Mouse (Mus musculus) spleen, adult 2 months (tissue): ENCODE data around the gene Avpi1. TPM values are rescaled to one million over a fixed set of nuclear protein-coding genes. Genes with fewer than 3 reads are reported as not detected.

ENCODE experiments used
- DNase-seq, 2 experiments: peaks; one replicate each; pipeline versions ENCODE4 v3.0.0 to v3.0.0-alpha.2; 2012 to 2021; ENCODE audit warnings: low spot score in 2 of 2, low read depth in 1 of 2
- H3K27ac ChIP-seq: fragments of 200-500 bp; 2 replicates; pipeline ENCODE4 v1.5.1; 2012; ENCODE audit warnings: low read length, inconsistent platforms; ENCODE audit not compliant: insufficient read depth
- H3K27me3 ChIP-seq: fragments of 200-500 bp; 2 replicates; pipeline ENCODE4 v1.6.1; 2012; ENCODE audit warnings: mild to moderate bottlenecking, moderate library complexity, low read length, inconsistent platforms; ENCODE audit not compliant: control insufficient read depth, insufficient read depth
- H3K36me3 ChIP-seq: fragments of 200-500 bp; 2 replicates; pipeline ENCODE4 v1.6.1; 2012; ENCODE audit warnings: mild to moderate bottlenecking, low read length, inconsistent platforms; ENCODE audit not compliant: control insufficient read depth, insufficient read depth
- H3K4me1 ChIP-seq: fragments of 200-500 bp; 2 replicates; pipeline ENCODE4 v1.6.1; 2011; ENCODE audit warnings: inconsistent platforms; ENCODE audit not compliant: control insufficient read depth, insufficient read depth, insufficient read length
- H3K4me3 ChIP-seq: fragments of 200-500 bp; 2 replicates; pipeline ENCODE4 v1.5.1; 2011; ENCODE audit warnings: mild to moderate bottlenecking, inconsistent platforms; ENCODE audit not compliant: insufficient read depth, insufficient read length; ENCODE audit errors: extremely low read depth
- CTCF ChIP-seq: fragments of 200-500 bp; IDR thresholded peaks from 2 replicates; pipeline ENCODE4 v1.5.1; 2011; ENCODE audit warnings: mild to moderate bottlenecking, inconsistent platforms; ENCODE audit not compliant: insufficient read depth, insufficient read length, insufficient replicate concordance; ENCODE audit errors: extremely low read depth
- POLR2A ChIP-seq: fragments of 200-500 bp; IDR thresholded peaks from 2 replicates; pipeline ENCODE4 v1.6.1; 2011; ENCODE audit warnings: low read depth, low read length, inconsistent platforms
- WGBS: fragments of 180-500 bp; shearing (Covaris S2); methylation state at CpG from one replicate; pipeline ENCODE4 v1.1.7; 2018; 5-methylcytosine and 5-hydroxymethylcytosine counted together
- polyA plus RNA-seq: library from polyadenylated mRNA; depleted of rRNA; stranded (reverse); fragments of >200 nt; gene quantifications from 2 replicates; pipeline ENCODE4 v1.2.3, GENCODE M21; 2012

The Avpi1 gene
- polyA plus RNA-seq, 1 experiment: 13.4 TPM

DNA sequence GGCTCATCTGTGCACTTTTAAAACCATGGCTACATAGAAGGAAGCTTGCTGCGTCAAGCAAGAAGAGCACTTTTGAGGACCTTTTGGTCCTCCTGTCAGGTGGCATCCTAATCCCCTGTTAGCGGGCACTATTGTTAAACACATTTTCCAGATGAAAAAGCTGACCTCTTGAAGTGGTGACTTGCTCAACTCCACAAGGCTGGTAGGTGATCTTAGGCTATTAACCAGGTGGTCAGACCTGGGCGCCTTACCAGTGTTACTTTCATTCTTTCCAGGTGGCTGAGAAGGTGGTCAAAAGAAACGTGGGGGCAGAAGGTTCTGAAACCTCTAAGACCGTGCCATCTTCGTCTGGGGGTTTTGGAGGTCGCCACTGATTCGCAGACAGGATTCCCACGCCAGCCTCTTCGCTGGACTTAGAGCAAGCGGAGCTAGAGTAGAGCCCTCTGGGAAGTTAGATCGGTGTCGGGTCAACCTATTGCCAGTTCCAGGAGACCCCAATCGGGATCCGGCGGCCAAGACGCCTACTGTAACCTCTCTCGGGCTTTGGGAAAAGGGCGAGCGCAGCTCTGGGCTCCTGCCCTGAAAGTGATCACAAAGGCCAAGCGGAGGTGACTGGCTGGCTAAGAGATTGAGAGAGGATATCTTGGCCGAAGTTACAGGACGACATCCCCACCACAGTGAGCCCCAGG lies 663 bp downstream of the Avpi1 start:
- no peaks in the 10 kb centered on the region for H3K27me3 ChIP-seq
- no peak for DNase-seq
- H3K27ac ChIP-seq: peak overlapping the region; percentile 76
- no peak for TF ChIP-seq CTCF
- H3K4me1 ChIP-seq: peaks cover 8% of the 10 kb centered on the region; the same call in 1 of the 2 replicates
- peak overlapping the region; percentile 71 for H3K4me3 ChIP-seq
- no peaks in the 10 kb centered on the region for H3K36me3 ChIP-seq
- 11% methylated on average over 23 of the region's 23 CpGs for WGBS

DNA sequence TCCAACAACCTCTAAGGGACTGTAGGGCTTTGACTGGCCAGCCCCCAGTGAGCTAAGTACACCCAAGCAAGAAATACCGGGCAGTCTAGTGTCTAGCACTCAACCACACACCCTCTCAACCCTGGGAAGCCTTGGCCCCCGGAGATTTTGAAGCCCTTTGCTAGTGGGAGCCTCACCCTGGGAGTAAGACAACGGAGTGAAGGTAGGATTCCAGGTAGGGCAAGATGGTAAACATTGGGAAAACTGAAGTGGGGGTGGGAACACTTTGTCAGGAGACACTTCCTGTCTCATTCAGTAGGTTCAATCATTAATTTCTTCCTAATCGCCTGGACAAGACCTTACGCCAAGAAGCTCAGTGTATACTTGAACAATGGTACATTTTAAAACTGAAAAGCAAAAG lies 1.8 kb downstream of the Avpi1 start:
- 95% methylated on average over 5 of the region's 5 CpGs for whole genome bisulfite sequencing
- Histone ChIP-seq H3K4me3 (no peak overlapping the region), H3K36me3 (0 out of 2 replicates have a peak, but pooled peaks cover 2% of the 10 kb centered on the region), H3K27ac (no peak overlapping the region), H3K27me3 (no peaks in the 10 kb centered on the region), H3K4me1 (peaks cover 8% of the 10 kb centered on the region; the same call in 1 of the 2 replicates)
- TF ChIP-seq POLR2A (no peak), CTCF (no peak)
- DNase-seq: no peak

DNA sequence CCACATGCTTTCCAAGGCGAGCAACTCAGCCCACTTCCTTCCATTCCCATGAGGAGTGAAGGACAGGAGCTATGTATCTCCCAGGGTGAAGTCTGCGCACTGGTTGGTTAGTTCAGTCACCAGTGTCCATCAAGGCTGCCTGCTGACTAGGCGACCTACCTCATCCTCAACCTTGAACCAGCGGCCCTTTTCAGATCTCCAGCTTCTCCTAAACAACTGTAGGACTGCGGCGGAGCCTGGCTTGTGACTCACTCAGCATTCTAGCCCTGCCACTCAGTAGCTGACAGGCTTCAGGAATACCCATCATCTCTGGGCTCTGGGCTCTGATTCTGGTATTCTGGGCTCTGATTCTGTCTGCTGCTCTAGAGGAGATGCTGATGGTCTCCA lies 2.6 kb downstream of the Avpi1 start:
- no peak overlapping the region for H3K4me3 ChIP-seq
- 91% methylated on average over 6 of the region's 6 CpGs for WGBS
- no peak for DNase-seq

DNA sequence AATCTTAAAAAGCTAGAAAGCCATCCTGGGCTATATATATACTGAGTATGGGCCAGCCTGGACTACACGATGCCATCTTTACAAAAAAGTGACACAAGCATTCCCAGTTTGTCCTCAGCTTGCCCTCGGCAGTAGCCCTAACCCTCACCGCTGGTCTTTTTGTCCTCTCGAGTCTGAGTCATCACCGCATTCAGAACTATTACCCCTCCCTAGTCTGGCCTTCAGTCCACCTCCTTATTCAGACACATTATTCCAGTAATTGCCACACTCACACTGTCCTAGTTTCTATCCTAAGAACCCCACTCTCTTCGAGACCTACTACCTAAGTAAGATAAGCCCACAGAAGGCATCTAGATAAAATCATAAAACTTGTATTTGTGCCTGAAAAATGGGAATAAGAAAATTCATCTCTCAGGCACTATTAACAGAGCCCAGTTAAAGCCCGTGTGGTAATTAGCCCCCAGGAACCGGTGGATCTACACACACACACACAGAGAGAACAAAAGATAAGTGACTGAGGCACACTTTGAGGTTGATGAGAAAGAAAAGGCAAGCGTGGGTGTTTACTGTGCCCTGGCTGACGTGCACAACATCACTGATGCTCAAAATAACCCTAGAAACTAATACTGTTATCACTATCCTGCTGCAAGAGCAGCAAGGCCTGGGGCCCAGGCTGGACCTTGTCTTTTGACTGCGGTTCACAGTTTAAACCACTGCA lies 3.2 kb downstream of the Avpi1 start:
- Histone ChIP-seq H3K4me3 (no peak overlapping the region), H3K27me3 (no peaks in the 10 kb centered on the region), H3K36me3 (peaks cover 11% of the 10 kb centered on the region), H3K27ac (no peak overlapping the region), H3K4me1 (peaks cover 8% of the 10 kb centered on the region; the same call in 1 of the 2 replicates)
- no peak for DNase-seq
- 85% methylated on average over 11 of the region's 11 CpGs for WGBS
- TF ChIP-seq CTCF: no peak
- no peak for TF ChIP-seq POLR2A

More for the DNA sequence above, 2.6 kb downstream of the Avpi1 start:
- Histone ChIP-seq H3K27me3 (no peaks in the 10 kb centered on the region), H3K36me3 (peaks cover 6% of the 10 kb centered on the region), H3K27ac (no peak overlapping the region), H3K4me1 (peaks cover 8% of the 10 kb centered on the region; the same call in 1 of the 2 replicates)
- TF ChIP-seq POLR2A (no peak), CTCF (no peak)

DNA sequence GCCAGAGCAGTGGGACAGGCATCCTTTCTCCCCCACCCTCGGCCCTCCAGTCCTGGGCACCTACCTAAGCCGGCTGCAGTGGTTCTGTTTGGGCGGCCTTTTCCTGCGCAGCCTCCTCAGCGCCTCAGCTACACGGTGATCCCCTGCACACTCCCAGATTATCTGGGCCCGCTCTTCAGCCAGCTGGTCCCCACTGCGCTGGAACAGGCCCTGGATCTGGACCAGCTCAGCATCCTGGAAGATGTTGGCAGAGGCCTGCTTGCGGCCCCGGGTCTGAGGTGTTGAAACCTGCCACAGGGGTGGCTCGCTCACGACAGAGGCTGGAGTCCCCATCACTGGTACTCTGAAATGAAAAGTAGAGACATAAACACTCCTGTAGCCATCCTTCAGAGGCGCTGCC lies 4.2 kb downstream of the Avpi1 start:
- TF ChIP-seq POLR2A: no peak
- TF ChIP-seq CTCF: no peak
- Histone ChIP-seq H3K27ac (no peak overlapping the region), H3K4me1 (peaks cover 5% of the 10 kb centered on the region; the same call in 1 of the 2 replicates), H3K27me3 (no peaks in the 10 kb centered on the region), H3K36me3 (peaks cover 18% of the 10 kb centered on the region), H3K4me3 (no peak overlapping the region)
- WGBS: 87% methylated on average over 13 of the region's 13 CpGs
- no peak for DNase-seq

DNA sequence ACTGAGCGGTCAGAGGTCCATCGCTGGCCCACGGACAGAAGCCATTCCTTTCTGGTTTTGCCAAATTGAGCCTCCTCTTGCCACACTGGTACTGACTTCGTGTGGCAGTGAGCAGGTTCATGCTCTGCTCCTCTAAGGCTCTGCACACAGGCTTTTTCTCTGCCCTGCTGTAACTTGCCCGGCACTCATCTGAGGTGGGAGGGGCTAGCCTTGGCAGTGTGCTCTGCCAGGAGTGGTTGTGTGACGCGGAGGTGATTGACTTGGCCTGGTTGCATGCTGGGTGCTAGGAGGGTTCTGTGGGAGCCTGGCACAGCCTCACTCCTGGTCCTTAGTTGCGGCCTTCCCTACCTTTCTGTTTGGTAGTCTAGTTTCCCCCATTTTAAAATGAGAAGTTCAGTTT lies 8.4 kb downstream of the Avpi1 start:
- 90% methylated on average over 8 of the region's 8 CpGs for WGBS
- H3K27me3 ChIP-seq: no peaks in the 10 kb centered on the region
- peaks cover 23% of the 10 kb centered on the region for H3K36me3 ChIP-seq
- H3K4me1 ChIP-seq: no peaks in the 10 kb centered on the region
- no peak for TF ChIP-seq CTCF
- no peak overlapping the region for H3K27ac ChIP-seq
- no peak for DNase-seq
- no peak overlapping the region for H3K4me3 ChIP-seq

DNA sequence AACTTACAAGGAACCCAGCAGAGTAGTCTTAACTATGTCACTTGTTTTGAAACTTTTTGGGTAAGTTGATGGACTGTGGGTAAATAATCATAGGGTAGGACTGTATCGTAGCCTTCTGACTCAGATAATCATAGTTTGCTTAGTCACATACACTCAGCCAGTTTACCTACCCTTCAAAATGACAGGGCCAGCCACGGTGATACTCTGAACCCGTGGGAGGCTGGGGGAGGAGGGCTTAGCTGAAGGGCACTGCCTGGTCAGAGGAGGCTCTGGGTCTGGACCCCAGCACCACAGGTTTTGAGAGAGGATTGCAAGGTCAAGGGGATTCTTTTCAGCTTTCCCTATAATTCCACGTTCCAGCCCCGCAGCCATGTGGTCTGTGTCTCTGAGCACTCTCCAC lies 10.3 kb downstream of the Avpi1 start:
- H3K4me1 ChIP-seq: no peaks in the 10 kb centered on the region
- H3K27ac ChIP-seq: no peak overlapping the region
- H3K27me3 ChIP-seq: no peaks in the 10 kb centered on the region
- whole genome bisulfite sequencing: 89% methylated on average over 5 of the region's 5 CpGs
- H3K4me3 ChIP-seq: no peak overlapping the region
- H3K36me3 ChIP-seq: peaks cover 24% of the 10 kb centered on the region
- no peak for TF ChIP-seq CTCF
- TF ChIP-seq POLR2A: no peak
- no peak for DNase-seq
